Mouse (Mus musculus) heart, embryonic 12.5 days (tissue): ENCODE results near the gene Gm7970. TPM values are rescaled to one million over a fixed set of nuclear protein-coding genes. Genes with fewer than 3 reads are reported as not detected.
"Not testable (repeated sequence)": the region's sequence is repeated elsewhere in the genome, so short reads cannot be mapped to it uniquely, and the experiment has no call there.

Experiments
- ATAC-seq: fragments of 200-750 bp; cut with Nextera tagmentation; 2 replicates; pipeline ENCODE4 v1.8.0; 2017; ENCODE audit warnings: moderate TSS enrichment, moderate library complexity; ENCODE audit not compliant: insufficient number of reproducible peaks, low FRiP score
- H3K27ac ChIP-seq: fragments of 300-500 bp; sonication (generic); 2 replicates; pipeline ENCODE4 v1.5.1; 2016; ENCODE audit warnings: mild to moderate bottlenecking, moderate library complexity; ENCODE audit not compliant: poor library complexity, severe bottlenecking
- H3K27me3 ChIP-seq: fragments of 300-500 bp; sonication (generic); replicated peaks from 2 replicates; pipeline ENCODE4 v1.6.1; 2016; ENCODE audit warnings: mild to moderate bottlenecking, moderate library complexity
- H3K36me3 ChIP-seq: fragments of 300-500 bp; sonication (generic); 2 replicates; pipeline ENCODE4 v1.6.1; 2016; ENCODE audit warnings: mild to moderate bottlenecking, moderate library complexity
- H3K4me1 ChIP-seq: fragments of 300-500 bp; sonication (generic); replicated peaks from 2 replicates; pipeline ENCODE4 v1.6.1; 2016; ENCODE audit warnings: mild to moderate bottlenecking
- H3K4me2 ChIP-seq: fragments of 300-500 bp; sonication (generic); 2 replicates; pipeline ENCODE4 v1.6.1; 2016; ENCODE audit warnings: mild to moderate bottlenecking, moderate library complexity
- H3K4me3 ChIP-seq: fragments of 300-500 bp; sonication (generic); 2 replicates; pipeline ENCODE4 v1.5.1; 2016; ENCODE audit warnings: mild to moderate bottlenecking
- H3K9ac ChIP-seq: fragments of 300-500 bp; sonication (generic); 2 replicates; pipeline ENCODE4 v1.6.1; 2016; ENCODE audit warnings: mild to moderate bottlenecking, moderate library complexity
- H3K9me3 ChIP-seq: fragments of 300-500 bp; sonication (generic); replicated peaks from 2 replicates; pipeline ENCODE4 v1.6.1; 2016; ENCODE audit warnings: mild to moderate bottlenecking, moderate library complexity
- WGBS: fragments of 180-500 bp; shearing (Covaris S2); methylation state at CpG from one replicate; pipeline ENCODE4 v1.1.7; 2016; 5-methylcytosine and 5-hydroxymethylcytosine counted together
- polyA plus RNA-seq: library from polyadenylated mRNA; unstranded; fragments of >200 nt; fragmentation: Nextera tagmentation; extraction: Ambion mirVana; gene quantifications from 2 replicates; pipeline ENCODE4 v1.2.1, GENCODE M21; 2016

Gm7970 gene
- polyA plus RNA-seq, result not detected in 2 replicates

GRCm38 (mm10) chr14:41555483-41555882, at the start of gene Gm7970:
Gm7970 (minus strand) TSS chr14:41555583.
- H3K4me3 ChIP-seq, result not testable (repeated sequence)

GRCm38 (mm10) chr14:41600935-41601334, 45.6 kb upstream of the Gm7970 start:
- H3K9me3 ChIP-seq, H3K9ac ChIP-seq, H3K4me3 ChIP-seq, H3K27me3 ChIP-seq, H3K4me2 ChIP-seq, ATAC-seq, H3K27ac ChIP-seq, H3K36me3 ChIP-seq, H3K4me1 ChIP-seq: not testable (repeated sequence)
- 86% methylated on average over 15 of the region's 15 CpGs for WGBS

More at GRCm38 (mm10) chr14:41555483-41555882, at the start of gene Gm7970:
- H3K27me3 ChIP-seq, ATAC-seq, H3K27ac ChIP-seq, H3K9ac ChIP-seq, H3K4me2 ChIP-seq, H3K4me1 ChIP-seq, H3K9me3 ChIP-seq, H3K36me3 ChIP-seq: not testable (repeated sequence)
- no CpG with 5 or more reads among the region's 2 CpGs for WGBS

GRCm38 (mm10) chr14:41586346-41586745, 31.0 kb upstream of the Gm7970 start:
- ATAC-seq, H3K9me3 ChIP-seq, H3K27me3 ChIP-seq, H3K27ac ChIP-seq, H3K36me3 ChIP-seq, H3K4me2 ChIP-seq, H3K9ac ChIP-seq, H3K4me1 ChIP-seq, H3K4me3 ChIP-seq: not testable (repeated sequence)
- WGBS, result 54% methylated on average over 1 of the region's 1 CpGs

GRCm38 (mm10) chr14:41572911-41573310, 17.5 kb upstream of the Gm7970 start, which contains the start of gene 1700049E17Rik2:
1700049E17Rik2 (plus strand) TSS chr14:41573211.
- not testable (repeated sequence) for H3K36me3 ChIP-seq, H3K9me3 ChIP-seq, H3K4me1 ChIP-seq, H3K4me2 ChIP-seq, H3K27me3 ChIP-seq, H3K27ac ChIP-seq, H3K9ac ChIP-seq, ATAC-seq, H3K4me3 ChIP-seq
- no CpG with 5 or more reads among the region's 1 CpGs for WGBS

- H3K4me2 ChIP-seq, H3K9ac ChIP-seq, H3K4me3 ChIP-seq, H3K27me3 ChIP-seq, H3K27ac ChIP-seq, H3K36me3 ChIP-seq, H3K9me3 ChIP-seq, ATAC-seq, H3K4me1 ChIP-seq: not testable (repeated sequence)
- 62% methylated on average over 1 of the region's 1 CpGs for WGBS
Observed at GRCm38 (mm10) chr14:41524695-41525094, 30.7 kb downstream of the Gm7970 start.

GRCm38 (mm10) chr14:41520683-41521082, 34.7 kb downstream of the Gm7970 start:
- not testable (repeated sequence) for H3K9me3 ChIP-seq, H3K36me3 ChIP-seq, H3K4me2 ChIP-seq, H3K9ac ChIP-seq, H3K27ac ChIP-seq, H3K4me3 ChIP-seq, H3K27me3 ChIP-seq, H3K4me1 ChIP-seq, ATAC-seq
- WGBS, result 69% methylated on average over 5 of the region's 5 CpGs

Other genes with a start within 250 kb of the Gm7970 start
- not detected in 2 replicates for gene Gm5798, start 207.0 kb downstream of the Gm7970 start, polyA plus RNA-seq
- gene Gm7945, start 169.2 kb downstream of the Gm7970 start, polyA plus RNA-seq, result not detected in 2 replicates
- gene Gm6482, start 147.3 kb downstream of the Gm7970 start, polyA plus RNA-seq, result not detected in 2 replicates
- gene Gm7954, start 102.1 kb downstream of the Gm7970 start, polyA plus RNA-seq, result not detected in 2 replicates
- not detected in 2 replicates for gene Gm3486, start 66.1 kb downstream of the Gm7970 start, polyA plus RNA-seq
- gene 1700049E17Rik2, start 17.6 kb upstream of the Gm7970 start, polyA plus RNA-seq, result not detected in 2 replicates
- gene Gm3072, start 69.0 kb upstream of the Gm7970 start, polyA plus RNA-seq, result not detected in 2 replicates
- not detected in 2 replicates for gene Gm3676, start 90.9 kb upstream of the Gm7970 start, polyA plus RNA-seq
- gene Gm8068, start 146.3 kb upstream of the Gm7970 start, polyA plus RNA-seq, result not detected in 2 replicates
- not detected in 2 replicates for gene Gm7929, start 195.0 kb upstream of the Gm7970 start, polyA plus RNA-seq
- gene Gm47189, start 216.9 kb upstream of the Gm7970 start, polyA plus RNA-seq, result not detected in 2 replicates